Mouse (Mus musculus) intestine, embryonic 14.5 days (tissue): ENCODE data around the gene Stat4. TPM values are rescaled to one million over a fixed set of nuclear protein-coding genes. Genes with fewer than 3 reads are reported as not detected.
A peak's percentile ranks its signal among the peaks of the same experiment; 100 is the strongest.

Experiments used
- ATAC-seq: fragments of 200-750 bp; cut with Nextera tagmentation; replicated peaks from 2 replicates; pipeline ENCODE4 v1.8.0; 2017; ENCODE audit warnings: low read depth, moderate number of reproducible peaks, moderate TSS enrichment, moderate library complexity; ENCODE audit not compliant: low FRiP score, low TSS enrichment
- DNase-seq: peaks from one replicate; pipeline ENCODE4 v3.0.0-alpha.2; 2018; ENCODE audit warnings: low spot score
- H3K27ac ChIP-seq: fragments of 300-500 bp; sonication (generic); 2 replicates; pipeline ENCODE4 v1.5.1; 2014; ENCODE audit warnings: low read depth, mild to moderate bottlenecking, control low read depth
- H3K27me3 ChIP-seq: fragments of 300-500 bp; sonication (generic); replicated peaks from 2 replicates; pipeline ENCODE4 v1.6.1; 2014; ENCODE audit warnings: low read length, control low read depth; ENCODE audit not compliant: control insufficient read depth, insufficient read depth
- H3K36me3 ChIP-seq: fragments of 300-500 bp; sonication (generic); 2 replicates; pipeline ENCODE4 v1.6.1; 2014; ENCODE audit warnings: low read length, control low read depth; ENCODE audit not compliant: control insufficient read depth, insufficient read depth
- H3K4me1 ChIP-seq: fragments of 300-500 bp; sonication (generic); replicated peaks from 2 replicates; pipeline ENCODE4 v1.6.1; 2014; ENCODE audit warnings: low read length, control low read depth, mixed read lengths; ENCODE audit not compliant: control insufficient read depth, insufficient read depth
- H3K4me2 ChIP-seq: fragments of 300-500 bp; sonication (generic); 2 replicates; pipeline ENCODE4 v1.6.1; 2014; ENCODE audit warnings: low read length
- H3K4me3 ChIP-seq: fragments of 300-500 bp; sonication (generic); 2 replicates; pipeline ENCODE4 v1.5.1; 2014; ENCODE audit warnings: low read depth, low read length, control low read depth, mixed read lengths
- H3K9ac ChIP-seq: fragments of 300-500 bp; sonication (generic); 2 replicates; pipeline ENCODE4 v1.6.1; 2014; ENCODE audit warnings: mild to moderate bottlenecking, low read length
- H3K9me3 ChIP-seq: fragments of 300-500 bp; sonication (generic); 2 replicates; pipeline ENCODE4 v1.6.1; 2016; ENCODE audit warnings: low read length, control low read depth; ENCODE audit not compliant: control insufficient read depth
- WGBS: fragments of 180-500 bp; shearing (Covaris S2); extraction: QIAGEN DNeasy Blood & Tissue Kit; methylation state at CpG from one replicate; pipeline ENCODE4 v1.1.7; 2014; 5-methylcytosine and 5-hydroxymethylcytosine counted together
- polyA plus RNA-seq: library from polyadenylated mRNA; unstranded; fragments of >200 nt; fragmentation: Nextera tagmentation; extraction: Ambion mirVana; gene quantifications from 2 replicates; pipeline ENCODE4 v1.2.1, GENCODE M21; 2014

Stat4 gene
- polyA plus RNA-seq, 1 experiment from 2014 or later, result 2.4 TPM

DNA sequence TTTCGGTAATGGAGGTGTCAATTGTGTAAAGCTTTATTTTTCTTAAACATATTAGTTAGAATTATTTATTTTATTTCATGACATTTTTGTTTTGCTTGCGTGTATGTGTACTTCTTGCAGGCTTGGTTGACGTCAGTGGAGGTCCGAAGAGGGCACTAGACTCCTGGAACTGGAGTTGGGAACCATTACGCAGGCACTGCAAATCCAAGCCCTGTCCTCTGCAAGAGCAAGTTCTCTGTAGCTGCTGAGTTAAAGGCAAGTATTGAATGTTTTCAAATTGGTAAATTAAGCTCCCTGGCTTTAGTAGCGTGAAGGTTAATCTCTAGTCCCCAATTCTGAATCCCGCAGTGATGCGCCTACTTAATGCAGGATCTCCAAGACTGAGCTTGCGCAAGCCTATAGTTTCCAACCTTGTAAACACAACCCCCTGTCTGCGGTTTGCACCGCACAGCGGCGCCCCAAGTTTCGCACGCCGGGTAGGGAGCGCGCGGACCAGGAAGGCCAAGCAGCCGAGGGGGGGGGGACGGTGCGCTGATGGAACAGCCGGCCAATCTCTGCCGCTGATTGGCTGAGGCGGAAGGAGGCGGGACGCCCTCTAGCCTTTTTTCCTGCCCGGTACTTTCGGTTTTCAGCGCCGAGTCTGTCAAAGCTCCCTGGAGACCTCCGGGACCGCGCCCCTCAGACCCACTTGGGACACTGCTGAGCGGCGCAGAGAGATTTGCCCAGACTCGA is 132.1 kb downstream of the Stat4 start, which contains the start of gene Stat1:
Stat1 (plus strand) TSS at position 581 of the 732 bp plus-strand sequence.
- WGBS, result 3% methylated on average over 37 of the region's 37 CpGs
- Histone ChIP-seq H3K9ac (peak within 1 kb of the TSS; percentile 69), H3K4me3 (peak within 1 kb of the TSS; percentile 92), H3K27ac (peak within 1 kb of the TSS; percentile 55; the same call in 1 of the 2 replicates), H3K4me1 (no peaks in the 10 kb centered on the region), H3K9me3 (no peaks in the 10 kb centered on the region), H3K4me2 (peak within 1 kb of the TSS; percentile 93), H3K27me3 (no peaks in the 10 kb centered on the region), H3K36me3 (no peaks in the 10 kb centered on the region)
- ATAC-seq (peak; percentile 95), DNase-seq (peak; percentile 99)

DNA sequence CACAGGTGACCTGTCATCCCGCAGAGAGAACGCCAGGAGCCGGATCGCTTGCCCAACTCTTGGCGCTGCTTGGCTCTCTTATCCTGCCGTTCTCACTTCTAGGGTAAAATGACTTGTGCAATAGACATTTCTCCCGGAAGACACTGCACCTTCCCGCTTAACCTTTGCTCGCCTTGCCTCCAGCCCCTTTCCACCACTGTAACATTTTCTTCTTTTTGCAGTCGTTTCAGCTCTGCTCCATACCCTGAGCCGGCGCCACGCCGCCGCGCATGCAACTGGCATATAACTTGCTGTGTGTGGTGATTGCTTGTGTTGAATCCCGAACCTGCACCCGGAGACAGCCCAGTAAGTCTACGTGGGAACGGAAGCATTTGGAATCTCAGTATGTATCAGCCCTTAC is 132.7 kb downstream of the Stat4 start:
- ATAC-seq (peak; percentile 29), DNase-seq (no peak)
- Histone ChIP-seq H3K4me2 (peak overlapping the region; percentile 93), H3K4me3 (peak overlapping the region; percentile 92), H3K9me3 (no peaks in the 10 kb centered on the region), H3K4me1 (no peaks in the 10 kb centered on the region), H3K9ac (peak overlapping the region; percentile 69), H3K27me3 (no peaks in the 10 kb centered on the region), H3K36me3 (0 out of 2 replicates have a peak, but pooled peaks cover 1% of the 10 kb centered on the region), H3K27ac (no peak overlapping the region; the same call in 1 of the 2 replicates)
- under 1% methylated on average over 20 of the region's 20 CpGs for WGBS

GRCm38 (mm10) chr1:52120191-52120590 is 133.2 kb downstream of the Stat4 start:
- no peak for ATAC-seq
- Histone ChIP-seq H3K27me3 (no peaks in the 10 kb centered on the region), H3K27ac (no peak overlapping the region), H3K4me2 (peak overlapping the region; percentile 93), H3K4me3 (peak overlapping the region; percentile 92), H3K36me3 (0 out of 2 replicates have a peak, but pooled peaks cover 3% of the 10 kb centered on the region), H3K4me1 (no peaks in the 10 kb centered on the region), H3K9me3 (no peaks in the 10 kb centered on the region), H3K9ac (no peak overlapping the region; the same call in 1 of the 2 replicates)
- 43% methylated on average over 10 of the region's 10 CpGs for WGBS
- no peak for DNase-seq

DNA sequence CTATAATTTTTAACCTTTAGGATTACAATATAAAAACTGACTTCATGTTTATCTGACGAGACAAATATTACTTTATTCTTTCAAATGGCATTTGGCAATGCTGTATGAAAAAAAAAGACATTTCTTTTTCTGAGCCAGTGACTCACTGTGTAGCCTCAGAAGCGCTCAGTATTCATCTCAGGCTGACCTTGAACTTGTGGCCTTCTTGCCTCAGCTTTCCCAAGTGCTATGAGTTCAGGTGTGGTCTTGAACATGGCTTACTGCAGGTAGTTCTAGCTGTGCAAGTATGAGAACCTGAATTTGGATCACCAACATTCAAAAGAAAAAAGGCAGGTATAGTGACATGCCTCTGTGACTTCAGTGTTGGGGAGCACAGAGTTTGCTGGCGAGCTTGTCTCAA is 134.1 kb downstream of the Stat4 start:
- H3K27ac ChIP-seq, result no peak overlapping the region
- H3K9ac ChIP-seq, result no peak overlapping the region
- 88% methylated on average over 3 of the region's 3 CpGs for WGBS
- no peak for ATAC-seq
- H3K4me1 ChIP-seq, result no peaks in the 10 kb centered on the region
- DNase-seq, result no peak
- H3K9me3 ChIP-seq, result no peaks in the 10 kb centered on the region
- no peaks in the 10 kb centered on the region for H3K27me3 ChIP-seq
- H3K36me3 ChIP-seq, result 0 out of 2 replicates have a peak, but pooled peaks cover 3% of the 10 kb centered on the region
- H3K4me2 ChIP-seq, result no peak overlapping the region
- no peak overlapping the region for H3K4me3 ChIP-seq

DNA sequence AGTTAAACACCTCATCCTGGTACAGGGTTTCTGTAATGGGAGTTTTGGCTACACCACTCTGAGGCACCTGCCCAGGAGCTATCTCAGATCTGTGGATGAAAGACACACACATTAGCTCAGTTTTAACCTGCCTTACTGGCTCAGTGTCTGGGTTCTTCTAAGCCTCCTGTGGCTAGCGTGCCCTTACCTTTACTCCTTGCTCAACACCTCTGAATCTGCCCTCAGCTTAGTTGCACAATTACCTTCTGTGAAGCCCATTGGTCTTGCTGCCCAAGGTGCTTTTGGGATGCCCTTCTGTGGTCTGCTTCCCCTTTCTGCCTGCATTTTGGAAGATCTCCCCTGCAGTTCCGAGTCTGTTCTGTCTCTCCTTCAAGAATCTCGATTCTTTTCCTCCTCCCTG is 137.9 kb downstream of the Stat4 start:
- H3K36me3 ChIP-seq, result peaks cover 11% of the 10 kb centered on the region; the same call in 1 of the 2 replicates
- WGBS, result 70% methylated on average over 3 of the region's 3 CpGs
- no peak for DNase-seq

DNA sequence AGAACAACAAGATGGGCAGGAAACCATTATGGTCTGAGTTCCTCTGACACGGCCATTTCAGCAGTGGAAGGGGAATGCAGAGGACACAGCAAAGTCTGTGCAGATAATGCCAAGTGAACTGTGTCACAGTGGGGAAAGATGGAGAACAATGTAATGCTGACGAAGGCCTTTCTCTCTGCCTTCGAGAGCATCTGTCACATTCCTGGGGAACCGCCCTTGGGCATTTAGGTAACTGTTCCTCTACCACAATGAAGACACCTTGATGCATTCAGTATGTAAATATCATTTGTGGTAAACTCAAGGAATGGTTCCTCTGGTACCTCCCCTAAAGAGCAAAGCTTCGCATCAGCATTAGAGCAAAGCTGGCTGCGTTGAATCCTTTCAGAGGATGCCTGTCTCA is 140.4 kb downstream of the Stat4 start:
- no peak overlapping the region for H3K27ac ChIP-seq
- DNase-seq (no peak), ATAC-seq (no peak)
- H3K4me3 ChIP-seq, result no peak overlapping the region
- no peak overlapping the region for H3K9ac ChIP-seq
- H3K9me3 ChIP-seq, result no peaks in the 10 kb centered on the region
- H3K36me3 ChIP-seq, result peaks cover 11% of the 10 kb centered on the region; the same call in 1 of the 2 replicates
- H3K4me2 ChIP-seq, result no peak overlapping the region
- H3K4me1 ChIP-seq, result no peaks in the 10 kb centered on the region
- WGBS, result 93% methylated on average over 6 of the region's 6 CpGs
- no peaks in the 10 kb centered on the region for H3K27me3 ChIP-seq

More for the DNA sequence above, 137.9 kb downstream of the Stat4 start:
- Histone ChIP-seq H3K9me3 (no peaks in the 10 kb centered on the region), H3K9ac (no peak overlapping the region), H3K27me3 (no peaks in the 10 kb centered on the region), H3K4me3 (no peak overlapping the region), H3K4me2 (no peak overlapping the region), H3K27ac (no peak overlapping the region), H3K4me1 (no peaks in the 10 kb centered on the region)
- ATAC-seq, result no peak

DNA sequence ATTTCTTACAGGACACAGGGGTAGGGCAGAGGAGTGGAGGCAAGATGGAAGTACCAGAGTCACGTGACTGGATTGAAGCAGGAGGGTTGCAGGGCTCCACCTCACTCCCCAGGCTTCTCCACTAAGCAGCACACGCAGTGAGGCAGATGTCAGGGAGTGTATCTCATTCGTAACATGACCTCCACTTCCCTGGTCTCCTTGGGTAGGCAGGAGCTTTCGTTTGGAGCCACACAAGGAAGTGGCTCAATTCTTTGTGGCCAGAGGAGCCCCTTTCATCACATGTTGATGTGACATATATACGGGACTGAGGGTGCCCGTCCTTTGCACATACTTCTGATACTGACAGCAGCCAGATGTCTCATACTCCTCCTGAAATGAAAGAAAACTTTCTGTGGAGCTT is 142.8 kb downstream of the Stat4 start:
- H3K4me1 ChIP-seq, result no peaks in the 10 kb centered on the region
- H3K4me2 ChIP-seq, result no peak overlapping the region
- H3K9me3 ChIP-seq, result no peaks in the 10 kb centered on the region
- DNase-seq, result no peak
- no peak for ATAC-seq
- no peak overlapping the region for H3K27ac ChIP-seq
- no peak overlapping the region for H3K9ac ChIP-seq
- whole genome bisulfite sequencing, result 40% methylated on average over 6 of the region's 6 CpGs
- H3K36me3 ChIP-seq, result peaks cover 8% of the 10 kb centered on the region; the same call in 1 of the 2 replicates
- no peak overlapping the region for H3K4me3 ChIP-seq
- H3K27me3 ChIP-seq, result no peaks in the 10 kb centered on the region

GRCm38 (mm10) chr1:52131787-52132377 is 144.9 kb downstream of the Stat4 start:
- Histone ChIP-seq H3K36me3 (peaks cover 5% of the 10 kb centered on the region; the same call in 1 of the 2 replicates), H3K4me3 (no peak overlapping the region), H3K9ac (no peak overlapping the region), H3K27me3 (no peaks in the 10 kb centered on the region), H3K27ac (no peak overlapping the region), H3K4me2 (no peak overlapping the region), H3K4me1 (no peaks in the 10 kb centered on the region), H3K9me3 (no peaks in the 10 kb centered on the region)
- DNase-seq (no peak), ATAC-seq (no peak)
- WGBS, result 78% methylated on average over 11 of the region's 11 CpGs
